11 mouse cellular contexts compared by ENCODE assay signal in genomic region chr11:49934322-49934721, GRCm38 (mm10). TPM values are rescaled to one million over a fixed set of nuclear protein-coding genes. Genes with fewer than 3 reads are reported as not detected.
DNase-seq lines count a peak whose midpoint lies in the region; ATAC-seq lines count a peak whose summit lies in the region.
"Had no signal": no experiment of that assay in that cellular context is flagged by ENCODE, and none has a peak within 500 bp of the region (broad histone marks: within the 10 kb centered on the region; RNA-seq: fewer than 3 reads in every experiment).

No protein-coding gene starts in this region.

- peak; percentile 35 for DNase-seq in cerebellum, adult 11 months
- DNase-seq in left cerebral cortex, adult 11 months (ENCODE audit: low spot score) = peak; percentile 47
- no peak for DNase-seq in left cerebral cortex, postnatal 10 days (ENCODE audit: extremely low spot score in 1 of 2, low spot score in 2 of 2)
- DNase-seq in fibroblast of lung, adult 2 months (ENCODE audit: low read depth) = peak; percentile 66
- no peak for DNase-seq in urinary bladder, postnatal 10 days (ENCODE audit: low spot score)
- DNase-seq: kidney, postnatal 4 days had no signal

- no peaks in the 10 kb centered on the region for H3K9me3 ChIP-seq in neural tube, embryonic 15.5 days (replicated peaks)
- H3K9me3 ChIP-seq in forebrain, embryonic 13.5 days (replicated peaks) = no peaks in the 10 kb centered on the region
- H3K9me3 ChIP-seq: limb, embryonic 15.5 days had no signal

- H3K9ac ChIP-seq in neural tube, embryonic 15.5 days (replicated peaks) = no peak overlapping the region
- no peak overlapping the region for H3K9ac ChIP-seq in forebrain, embryonic 13.5 days
- H3K9ac ChIP-seq: limb, embryonic 15.5 days had no signal

- intact Hi-C loops in left cerebral cortex, postnatal 10 days (cut with DNase I) = no loop called here

- H3K4me3 ChIP-seq in neural tube, embryonic 15.5 days (replicated peaks) = no peak overlapping the region
- H3K4me3 ChIP-seq in forebrain, embryonic 13.5 days = no peak overlapping the region
- H3K4me3 ChIP-seq: limb, embryonic 15.5 days had no signal

- ATAC-seq in cerebellum, adult (ENCODE audit: insufficient number of reproducible peaks, low FRiP score, low TSS enrichment) = no peak
- no peak for ATAC-seq in neural tube, embryonic 15.5 days (ENCODE audit: low FRiP score)
- no peak for ATAC-seq in forebrain, embryonic 13.5 days
- ATAC-seq: midbrain, embryonic 16.5 days had no signal

- no peaks in the 10 kb centered on the region for H3K36me3 ChIP-seq in neural tube, embryonic 15.5 days
- H3K36me3 ChIP-seq in forebrain, embryonic 13.5 days (ENCODE audit: poor library complexity, severe bottlenecking) = no peaks in the 10 kb centered on the region
- H3K36me3 ChIP-seq: limb, embryonic 15.5 days had no signal

- H3K4me1 ChIP-seq in neural tube, embryonic 15.5 days = peaks cover 26% of the 10 kb centered on the region
- H3K4me1 ChIP-seq in forebrain, embryonic 13.5 days = peaks cover 27% of the 10 kb centered on the region

- no peak overlapping the region for H3K4me2 ChIP-seq in neural tube, embryonic 15.5 days
- no peak overlapping the region for H3K4me2 ChIP-seq in forebrain, embryonic 13.5 days
- H3K4me2 ChIP-seq: limb, embryonic 15.5 days had no signal

- no peaks in the 10 kb centered on the region for H3K27me3 ChIP-seq in neural tube, embryonic 15.5 days (replicated peaks)
- H3K27me3 ChIP-seq in forebrain, embryonic 13.5 days = no peaks in the 10 kb centered on the region
- H3K27me3 ChIP-seq: limb, embryonic 15.5 days had no signal

- WGBS in neural tube, embryonic 15.5 days = 47% methylated on average over 10 of the region's 10 CpGs
- WGBS in forebrain, embryonic 13.5 days = 56% methylated on average over 10 of the region's 10 CpGs

- H3K27ac ChIP-seq in neural tube, embryonic 15.5 days (replicated peaks) = 0 out of 2 replicates have a peak overlapping the region, but pooled peaks have one; percentile 18
- H3K27ac ChIP-seq in forebrain, embryonic 13.5 days = no peak overlapping the region
- H3K27ac ChIP-seq: limb, embryonic 15.5 days had no signal

RNA-seq across cellular contexts. Expression of gene Rasgef1c, which starts 32.7 kb away (rescaled TPM):
- total RNA-seq in left cerebral cortex, postnatal 10 days (2021) = 10 to 100 TPM; 17.5 to 20.2 TPM
- polyA plus RNA-seq in neural tube, embryonic 15.5 days (2015; fragmentation: Nextera tagmentation; extraction: Ambion mirVana) = 25.2 and 31.0 TPM in 2 replicates
- polyA plus RNA-seq in forebrain, embryonic 13.5 days (2015; fragmentation: Nextera tagmentation; extraction: Ambion mirVana) = 5.7 and 6.3 TPM in 2 replicates

Comparison
In these comparisons a context has a peak if more than half of its experiments do, and no peak if none do; other contexts are left out.
1. DNase-seq: peak in cerebellum, adult 11 months (single experiment), left cerebral cortex, adult 11 months (single experiment) and fibroblast of lung, adult 2 months (single experiment); none in left cerebral cortex, postnatal 10 days (0 of 2) and urinary bladder, postnatal 10 days (single experiment).